Mouse (Mus musculus) neural tube, embryonic 13.5 days (tissue): ENCODE results near the gene Panx1. TPM values are rescaled to one million over a fixed set of nuclear protein-coding genes. Genes with fewer than 3 reads are reported as not detected.

ENCODE experiments used
- ATAC-seq: fragments of 200-750 bp; cut with Nextera tagmentation; 2 replicates; pipeline ENCODE4 v1.8.0; 2017; ENCODE audit warnings: low read depth, mild to moderate bottlenecking, moderate TSS enrichment, moderate library complexity
- H3K27ac ChIP-seq: fragments of 300-500 bp; sonication (generic); replicated peaks from 2 replicates; pipeline ENCODE4 v1.5.1; 2015; ENCODE audit warnings: moderate library complexity, mild to moderate bottlenecking, inconsistent platforms
- H3K27me3 ChIP-seq: fragments of 300-500 bp; sonication (generic); 2 replicates; pipeline ENCODE4 v1.6.1; 2015; ENCODE audit warnings: mild to moderate bottlenecking, inconsistent platforms
- H3K36me3 ChIP-seq: fragments of 300-500 bp; sonication (generic); 2 replicates; pipeline ENCODE4 v1.6.1; 2015; ENCODE audit warnings: mild to moderate bottlenecking, inconsistent platforms
- H3K4me1 ChIP-seq: fragments of 300-500 bp; sonication (generic); replicated peaks from 2 replicates; pipeline ENCODE4 v1.6.1; 2015; ENCODE audit warnings: inconsistent platforms
- H3K4me2 ChIP-seq: fragments of 300-500 bp; sonication (generic); 2 replicates; pipeline ENCODE4 v1.6.1; 2015; ENCODE audit warnings: inconsistent platforms, mild to moderate bottlenecking, moderate library complexity
- H3K4me3 ChIP-seq: fragments of 300-500 bp; sonication (generic); 2 replicates; pipeline ENCODE4 v1.5.1; 2015; ENCODE audit warnings: mild to moderate bottlenecking, inconsistent platforms
- H3K9ac ChIP-seq: fragments of 300-500 bp; sonication (generic); 2 replicates; pipeline ENCODE4 v1.6.1; 2015; ENCODE audit warnings: moderate library complexity, mild to moderate bottlenecking, inconsistent platforms
- H3K9me3 ChIP-seq: fragments of 300-500 bp; sonication (generic); 2 replicates; pipeline ENCODE4 v1.6.1; 2016; ENCODE audit warnings: inconsistent platforms
- WGBS: fragments of 180-500 bp; shearing (Covaris S2); methylation state at CpG from one replicate; pipeline ENCODE4 v1.1.7; 2015; 5-methylcytosine and 5-hydroxymethylcytosine counted together
- polyA plus RNA-seq: library from polyadenylated mRNA; unstranded; fragments of >200 nt; fragmentation: Nextera tagmentation; extraction: Ambion mirVana; gene quantifications from 2 replicates; pipeline ENCODE4 v1.2.1, GENCODE M21; 2015

Gene Panx1
- polyA plus RNA-seq, 1 experiment from 2014 or later: 157 TPM

DNA sequence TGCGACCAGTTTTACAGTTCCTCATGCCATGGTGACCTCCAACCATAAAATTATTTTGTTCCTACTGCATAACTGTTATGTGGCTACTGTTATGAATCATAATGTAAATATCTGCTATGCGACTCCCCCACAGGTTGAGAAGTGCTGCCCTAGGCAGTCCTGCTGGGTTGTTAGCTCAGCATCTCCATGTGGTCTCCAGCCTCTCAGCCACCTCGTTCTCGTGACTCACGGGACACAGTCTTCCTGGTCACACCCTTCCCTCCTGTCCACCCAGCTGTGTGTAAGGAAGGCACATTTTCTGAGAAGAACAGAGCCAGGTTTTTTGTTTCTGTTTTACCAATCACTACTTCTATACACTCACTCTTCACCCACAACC, 26.5 kb downstream of the Panx1 start:
- H3K9ac ChIP-seq: no peak overlapping the region
- ATAC-seq: no peak
- WGBS: 82% methylated on average over 5 of the region's 5 CpGs
- H3K36me3 ChIP-seq: peaks cover 50% of the 10 kb centered on the region
- H3K9me3 ChIP-seq: no peaks in the 10 kb centered on the region
- no peaks in the 10 kb centered on the region for H3K27me3 ChIP-seq
- H3K4me1 ChIP-seq: no peaks in the 10 kb centered on the region; the same call in 1 of the 2 replicates
- no peak overlapping the region for H3K4me2 ChIP-seq
- H3K4me3 ChIP-seq: no peak overlapping the region
- no peak overlapping the region for H3K27ac ChIP-seq

DNA sequence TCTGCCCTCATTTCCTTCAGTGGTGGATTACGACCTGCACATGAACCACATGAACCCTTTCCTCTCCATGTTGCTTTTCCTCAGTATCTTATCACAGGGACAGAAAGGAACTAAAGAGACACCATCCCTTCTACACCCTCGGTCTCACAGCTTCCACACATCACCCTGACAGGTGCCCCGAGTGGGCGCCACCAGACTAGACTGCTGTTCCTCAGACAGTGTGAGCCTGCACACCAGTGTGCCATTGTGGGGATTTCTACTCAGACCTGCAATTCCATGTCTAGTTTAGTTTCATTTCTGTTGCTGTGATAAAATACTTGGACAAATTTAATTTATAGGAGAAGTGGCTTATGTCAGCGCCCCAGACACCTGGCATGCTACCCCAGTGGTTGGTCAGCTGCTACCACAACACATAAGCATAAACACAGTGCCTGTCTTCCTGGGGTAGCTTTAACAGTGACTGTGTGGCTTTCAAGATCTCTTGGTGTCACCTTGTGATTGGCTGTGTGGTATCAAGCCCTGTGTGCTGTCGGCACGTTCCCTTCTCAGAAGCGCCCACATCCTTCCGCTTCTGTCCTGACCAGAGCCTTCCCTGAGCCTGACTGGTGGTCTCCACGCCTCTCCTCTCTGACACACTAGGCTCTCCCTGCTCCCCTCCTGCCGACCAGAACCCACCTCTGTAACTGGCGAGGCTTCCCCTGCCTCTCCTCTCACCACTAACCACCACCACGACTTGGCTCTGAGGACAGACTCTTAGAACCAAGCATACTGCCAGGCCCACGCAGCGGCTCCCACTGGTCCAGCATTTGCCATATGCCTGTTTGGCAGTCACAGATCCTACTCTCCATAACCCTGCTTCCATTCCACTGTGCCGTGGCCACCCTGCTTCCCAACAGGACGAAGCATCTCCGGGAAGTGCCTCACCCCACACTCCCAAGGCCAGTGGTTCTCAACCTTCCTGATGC, 27.2 kb downstream of the Panx1 start:
- H3K4me2 ChIP-seq: no peak overlapping the region
- ATAC-seq: no peak
- H3K4me1 ChIP-seq: no peaks in the 10 kb centered on the region; the same call in 1 of the 2 replicates
- no peak overlapping the region for H3K9ac ChIP-seq
- H3K4me3 ChIP-seq: no peak overlapping the region
- H3K9me3 ChIP-seq: no peaks in the 10 kb centered on the region
- 90% methylated on average over 18 of the region's 18 CpGs for WGBS
- no peak overlapping the region for H3K27ac ChIP-seq
- peaks cover 50% of the 10 kb centered on the region for H3K36me3 ChIP-seq
- no peaks in the 10 kb centered on the region for H3K27me3 ChIP-seq

DNA sequence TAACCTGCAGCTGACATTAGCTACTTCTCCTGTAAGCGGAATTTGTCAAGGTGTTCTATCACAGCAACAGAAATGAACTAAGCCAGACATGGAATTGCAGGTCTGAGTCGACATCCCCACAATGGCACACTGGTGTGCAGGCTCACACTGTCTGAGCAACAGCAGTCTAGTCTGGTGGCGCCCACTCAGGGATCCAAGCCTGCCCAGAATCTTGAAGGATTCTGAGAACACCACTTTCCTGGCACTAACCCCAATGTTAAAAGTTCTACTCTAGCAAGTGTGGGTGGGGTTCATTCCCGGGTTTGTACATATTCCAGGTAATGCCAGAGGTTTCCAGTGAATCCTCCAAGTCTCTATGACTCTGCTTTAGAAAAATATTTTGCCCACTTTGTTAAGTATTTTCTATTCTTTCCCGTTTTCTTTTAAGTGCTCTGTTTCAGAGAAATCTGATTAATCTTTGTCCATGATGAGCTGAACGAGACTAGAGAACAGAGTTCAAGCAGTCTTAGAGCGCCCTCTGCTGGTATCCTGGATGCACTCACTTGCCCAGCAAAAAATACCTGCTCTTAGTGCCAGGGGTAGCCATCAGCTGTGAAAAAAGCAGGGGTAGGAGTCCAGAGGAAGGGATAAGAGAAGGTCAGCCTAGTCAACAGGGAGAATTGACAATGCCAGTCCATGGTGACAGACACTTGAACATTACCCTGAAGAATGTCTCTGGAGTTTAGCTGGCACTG, 29.9 kb downstream of the Panx1 start:
- H3K27me3 ChIP-seq: no peaks in the 10 kb centered on the region
- H3K36me3 ChIP-seq: peaks cover 38% of the 10 kb centered on the region
- no peaks in the 10 kb centered on the region; the same call in 1 of the 2 replicates for H3K4me1 ChIP-seq
- H3K4me2 ChIP-seq: no peak overlapping the region
- H3K9me3 ChIP-seq: no peaks in the 10 kb centered on the region
- ATAC-seq: peak; percentile 58
- 57% methylated on average over 7 of the region's 7 CpGs for WGBS
- no peak overlapping the region for H3K4me3 ChIP-seq
- no peak overlapping the region for H3K27ac ChIP-seq
- no peak overlapping the region for H3K9ac ChIP-seq

- H3K36me3 ChIP-seq: peaks cover 59% of the 10 kb centered on the region
Measured at GRCm38 (mm10) chr9:15007566-15007965, 37.7 kb downstream of the Panx1 start.

GRCm38 (mm10) chr9:15004298-15004685, 41.0 kb downstream of the Panx1 start:
- Histone ChIP-seq H3K9ac (no peak overlapping the region), H3K36me3 (peaks cover 63% of the 10 kb centered on the region), H3K27me3 (no peaks in the 10 kb centered on the region), H3K9me3 (no peaks in the 10 kb centered on the region), H3K27ac (no peak overlapping the region), H3K4me1 (peaks cover 18% of the 10 kb centered on the region), H3K4me2 (peak overlapping the region; percentile 18), H3K4me3 (no peak overlapping the region)
- WGBS: 35% methylated on average over 9 of the region's 9 CpGs
- ATAC-seq: no peak

More at GRCm38 (mm10) chr9:15007566-15007965, 37.7 kb downstream of the Panx1 start:
- no peak overlapping the region for H3K27ac ChIP-seq
- no peak overlapping the region for H3K9ac ChIP-seq
- H3K27me3 ChIP-seq: no peaks in the 10 kb centered on the region
- no peak overlapping the region for H3K4me3 ChIP-seq
- 70% methylated on average over 14 of the region's 14 CpGs for WGBS
- no peak overlapping the region for H3K4me2 ChIP-seq
- H3K9me3 ChIP-seq: no peaks in the 10 kb centered on the region
- no peak for ATAC-seq
- H3K4me1 ChIP-seq: peaks cover 18% of the 10 kb centered on the region

GRCm38 (mm10) chr9:15003676-15004297, 41.5 kb downstream of the Panx1 start:
- Histone ChIP-seq H3K9ac (0 out of 2 replicates have a peak overlapping the region, but pooled peaks have one; percentile 13), H3K27me3 (no peaks in the 10 kb centered on the region), H3K4me3 (no peak overlapping the region), H3K27ac (peak overlapping the region; percentile 14; the same call in 1 of the 2 replicates), H3K9me3 (no peaks in the 10 kb centered on the region), H3K4me1 (peaks cover 18% of the 10 kb centered on the region), H3K36me3 (peaks cover 58% of the 10 kb centered on the region), H3K4me2 (peak overlapping the region; percentile 18)
- WGBS: 16% methylated on average over 10 of the region's 10 CpGs
- 0 out of 2 replicates have a peak, but pooled peaks have one; percentile 25 for ATAC-seq

GRCm38 (mm10) chr9:15002995-15003613, 42.2 kb downstream of the Panx1 start:
- ATAC-seq: 0 out of 2 replicates have a peak, but pooled peaks have one; percentile 19
- H3K4me1 ChIP-seq: peaks cover 18% of the 10 kb centered on the region
- H3K27ac ChIP-seq: peak overlapping the region; percentile 14; the same call in 1 of the 2 replicates
- no peak overlapping the region for H3K4me2 ChIP-seq
- H3K9me3 ChIP-seq: no peaks in the 10 kb centered on the region
- H3K9ac ChIP-seq: 0 out of 2 replicates have a peak overlapping the region, but pooled peaks have one; percentile 13
- no peak overlapping the region for H3K4me3 ChIP-seq
- 11% methylated on average over 6 of the region's 6 CpGs for WGBS
- H3K36me3 ChIP-seq: peaks cover 51% of the 10 kb centered on the region
- H3K27me3 ChIP-seq: no peaks in the 10 kb centered on the region

DNA sequence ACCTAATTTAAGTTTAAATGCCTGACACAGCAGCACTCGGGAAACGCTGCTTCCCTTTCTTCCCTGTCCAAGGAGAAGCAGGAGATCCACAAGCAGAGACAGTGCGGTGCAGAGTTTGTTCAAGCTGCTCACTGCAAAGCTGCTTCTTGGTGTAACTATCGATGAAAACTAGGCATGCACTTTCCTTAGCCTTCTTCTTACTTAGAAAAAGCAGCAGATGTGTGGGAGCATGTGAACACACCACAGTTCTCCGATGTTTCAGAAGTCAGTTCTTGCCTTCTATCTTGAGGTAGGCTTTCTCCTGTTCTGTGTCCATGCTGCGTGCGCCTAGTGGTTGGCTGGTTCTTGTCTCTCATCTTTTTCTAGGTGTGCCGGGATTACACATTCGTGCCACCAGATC, 46.5 kb downstream of the Panx1 start:
- H3K27ac ChIP-seq: no peak overlapping the region
- ATAC-seq: no peak
- 86% methylated on average over 9 of the region's 9 CpGs for WGBS
- H3K4me3 ChIP-seq: no peak overlapping the region
- no peaks in the 10 kb centered on the region for H3K9me3 ChIP-seq
- no peak overlapping the region for H3K4me2 ChIP-seq
- no peaks in the 10 kb centered on the region for H3K27me3 ChIP-seq
- peaks cover 13% of the 10 kb centered on the region for H3K36me3 ChIP-seq
- no peak overlapping the region for H3K9ac ChIP-seq
- H3K4me1 ChIP-seq: peaks cover 13% of the 10 kb centered on the region

DNA sequence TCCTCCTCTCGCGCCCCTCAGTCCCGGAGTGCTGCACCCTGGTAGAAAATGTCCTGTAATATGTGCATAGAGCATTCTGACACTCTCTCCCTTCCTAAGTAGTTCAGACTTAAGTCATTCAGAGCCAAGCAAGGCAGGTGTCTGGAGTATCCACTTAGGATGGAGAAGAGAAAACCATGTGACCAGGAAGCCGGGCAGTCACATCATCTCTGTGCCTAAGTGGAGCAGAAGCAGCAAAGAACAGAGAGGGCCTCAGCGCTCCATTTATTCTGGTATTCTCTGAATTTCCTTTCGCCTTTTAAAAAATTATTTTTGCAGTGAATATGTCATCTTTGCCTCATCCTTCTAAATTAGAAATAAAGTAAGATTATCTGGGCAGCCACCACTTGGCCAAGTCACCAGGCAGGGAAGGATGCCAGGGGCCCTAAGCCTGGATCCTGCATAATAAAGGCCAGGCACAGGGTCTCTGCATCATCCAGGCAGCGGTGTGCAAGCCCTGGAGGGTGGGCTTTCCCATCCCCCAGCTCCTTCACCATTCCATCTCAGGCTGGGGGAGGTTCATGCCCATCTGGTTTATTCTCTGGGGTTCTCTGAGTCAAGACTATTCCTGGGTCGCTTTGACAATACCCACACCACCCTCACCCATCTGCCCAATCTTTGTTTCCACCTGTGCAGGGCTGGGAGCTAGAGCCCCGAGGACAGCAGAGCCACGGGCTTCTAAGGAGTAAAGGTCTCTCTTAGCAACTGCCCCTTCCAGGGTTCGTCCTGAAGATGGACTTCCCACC, 47.8 kb downstream of the Panx1 start:
- ATAC-seq: no peak
- H3K27ac ChIP-seq: no peak overlapping the region
- peaks cover 13% of the 10 kb centered on the region for H3K36me3 ChIP-seq
- 76% methylated on average over 11 of the region's 11 CpGs for WGBS
- H3K4me2 ChIP-seq: no peak overlapping the region
- H3K27me3 ChIP-seq: no peaks in the 10 kb centered on the region
- no peak overlapping the region for H3K9ac ChIP-seq
- H3K4me3 ChIP-seq: no peak overlapping the region
- no peaks in the 10 kb centered on the region for H3K9me3 ChIP-seq
- H3K4me1 ChIP-seq: 0 out of 2 replicates have a peak, but pooled peaks cover 4% of the 10 kb centered on the region

- Histone ChIP-seq H3K9ac (no peak overlapping the region), H3K9me3 (no peaks in the 10 kb centered on the region), H3K4me3 (no peak overlapping the region), H3K4me1 (0 out of 2 replicates have a peak, but pooled peaks cover 4% of the 10 kb centered on the region), H3K36me3 (no peaks in the 10 kb centered on the region), H3K27ac (no peak overlapping the region), H3K4me2 (no peak overlapping the region), H3K27me3 (no peaks in the 10 kb centered on the region)
- no peak for ATAC-seq
- WGBS: 84% methylated on average over 1 of the region's 1 CpGs
Measured at GRCm38 (mm10) chr9:14995525-14995924, 49.8 kb downstream of the Panx1 start.
